Mouse (Mus musculus) embryonic fibroblast, embryonic 13.5 days (primary cell): ENCODE data around the gene 1500009C09Rik. TPM values are rescaled to one million over a fixed set of nuclear protein-coding genes. Genes with fewer than 3 reads are reported as not detected.

Experiments used
- H3K27ac ChIP-seq: 2 replicates; pipeline ENCODE4 v1.5.1; 2012; ENCODE audit warnings: low read length, control low read depth, inconsistent platforms; ENCODE audit not compliant: insufficient read depth
- H3K4me1 ChIP-seq: 2 replicates; pipeline ENCODE4 v1.6.1; 2011; ENCODE audit warnings: low read length; ENCODE audit not compliant: control insufficient read depth, insufficient read depth
- H3K4me3 ChIP-seq: 2 replicates; pipeline ENCODE4 v1.5.1; 2011; ENCODE audit warnings: mild to moderate bottlenecking, control low read depth, low read length; ENCODE audit not compliant: insufficient read depth
- CTCF ChIP-seq: IDR thresholded peaks from 2 replicates; pipeline ENCODE4 v1.5.1; 2011; ENCODE audit warnings: mild to moderate bottlenecking, control low read depth, low read length, moderate library complexity, borderline replicate concordance; ENCODE audit not compliant: insufficient read depth
- POLR2A ChIP-seq: IDR thresholded peaks from 2 replicates; pipeline ENCODE4 v1.6.1; 2011; ENCODE audit warnings: low read depth, mild to moderate bottlenecking, control low read depth, low read length, moderate library complexity
- polyA plus RNA-seq: library from polyadenylated mRNA; stranded (reverse); fragments of >200 nt; gene quantifications from 2 replicates; pipeline ENCODE4 v1.2.4, GENCODE M21; 2011; ENCODE audit warnings: low read depth; ENCODE audit not compliant: missing spikeins, insufficient read length

Gene 1500009C09Rik
- polyA plus RNA-seq, 1 experiment: not detected

DNA sequence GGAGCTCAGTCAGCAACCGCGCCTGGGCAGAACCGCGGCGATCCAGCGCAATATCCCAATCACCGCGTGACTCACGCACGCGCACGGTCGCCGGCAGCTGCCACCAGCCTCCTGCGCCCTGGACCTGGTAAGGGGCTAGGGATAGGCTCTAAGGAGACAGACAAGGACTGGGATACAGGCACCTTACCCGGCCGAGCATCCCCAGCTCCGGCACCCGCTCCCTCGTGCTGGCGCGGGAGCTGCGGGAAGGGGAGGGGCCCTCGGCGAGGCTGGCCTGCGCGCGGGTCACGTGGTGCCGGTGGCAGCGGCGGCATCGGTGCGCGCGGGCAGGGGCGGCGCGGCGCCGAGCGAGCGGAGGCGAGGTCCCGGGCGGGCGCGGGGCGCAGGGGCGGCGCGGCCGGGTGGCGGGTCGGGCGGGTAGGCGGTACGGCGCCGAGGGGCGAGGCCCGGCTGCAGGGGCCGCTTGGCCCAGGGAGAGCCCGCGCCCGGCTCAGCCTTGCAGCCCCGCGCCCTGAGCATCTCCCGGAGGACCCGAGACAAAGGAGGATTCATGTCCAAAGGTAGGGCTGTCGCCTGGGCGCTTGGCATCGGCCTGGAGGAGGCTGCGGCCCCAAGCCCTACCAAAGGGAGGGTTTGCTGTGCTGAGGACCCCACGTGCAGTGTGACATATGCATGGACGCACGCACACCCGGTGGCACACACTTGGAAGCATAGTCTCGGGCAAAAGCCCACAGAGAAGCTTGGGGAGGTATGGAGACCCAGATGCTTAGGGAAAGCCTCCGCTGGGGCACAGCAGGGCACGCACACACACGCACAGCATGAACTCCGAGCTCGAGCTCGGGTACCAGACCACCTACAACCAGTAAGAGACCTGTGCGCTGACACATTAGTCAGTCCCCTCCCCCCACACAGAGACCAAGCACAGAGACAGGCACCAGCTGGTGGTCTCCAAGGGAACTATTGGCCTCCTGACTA is 23.0 kb downstream of the 1500009C09Rik start:
- H3K4me3 ChIP-seq: peak overlapping the region; percentile 41
- no peak overlapping the region for H3K27ac ChIP-seq
- TF ChIP-seq CTCF (no peak), POLR2A (no peak)
- no peaks in the 10 kb centered on the region for H3K4me1 ChIP-seq

DNA sequence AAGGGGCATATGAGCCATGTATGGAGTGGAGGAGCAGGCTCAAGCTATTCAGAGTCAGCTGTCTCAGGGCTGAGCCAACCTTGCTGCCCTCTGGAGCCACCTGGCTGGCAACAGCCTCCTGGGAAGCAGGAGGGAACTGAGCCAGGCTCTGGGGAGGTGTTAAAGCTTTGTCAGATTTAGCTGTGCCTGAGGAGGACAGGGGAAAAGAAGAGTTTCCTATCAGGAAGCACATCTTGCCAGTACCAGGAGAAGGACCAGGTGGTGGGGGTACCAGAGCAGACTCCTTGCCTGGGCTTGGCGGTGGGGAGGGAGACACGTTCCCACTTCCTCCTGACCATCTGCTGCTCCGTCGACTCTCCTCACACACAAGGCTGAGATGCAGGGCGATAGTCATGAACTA is 25.4 kb downstream of the 1500009C09Rik start:
- no peak for TF ChIP-seq CTCF
- no peak for TF ChIP-seq POLR2A
- H3K4me1 ChIP-seq: no peaks in the 10 kb centered on the region
- H3K27ac ChIP-seq: no peak overlapping the region
- H3K4me3 ChIP-seq: no peak overlapping the region

DNA sequence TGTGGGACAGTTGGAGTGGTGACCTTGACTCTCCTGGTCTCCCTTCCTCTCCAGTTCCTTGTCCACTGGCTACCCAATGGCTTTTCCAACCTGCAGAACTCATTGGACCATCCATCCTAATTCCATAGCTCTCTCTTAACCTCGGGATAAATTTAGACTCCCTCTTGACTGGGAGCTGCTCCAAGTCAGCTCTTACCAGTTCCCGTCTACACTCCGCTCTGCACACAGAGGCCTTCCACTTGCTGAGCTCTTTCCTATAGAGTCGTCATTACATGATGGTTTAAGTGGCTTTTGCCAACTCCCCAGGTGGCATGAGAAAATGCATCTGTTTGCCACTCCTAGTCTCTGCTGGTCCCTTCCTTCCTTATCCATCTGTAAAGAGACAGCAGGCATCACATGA is 28.4 kb downstream of the 1500009C09Rik start:
- TF ChIP-seq CTCF (no peak), POLR2A (no peak)
- no peak overlapping the region for H3K27ac ChIP-seq
- no peak overlapping the region for H3K4me3 ChIP-seq
- H3K4me1 ChIP-seq: no peaks in the 10 kb centered on the region

DNA sequence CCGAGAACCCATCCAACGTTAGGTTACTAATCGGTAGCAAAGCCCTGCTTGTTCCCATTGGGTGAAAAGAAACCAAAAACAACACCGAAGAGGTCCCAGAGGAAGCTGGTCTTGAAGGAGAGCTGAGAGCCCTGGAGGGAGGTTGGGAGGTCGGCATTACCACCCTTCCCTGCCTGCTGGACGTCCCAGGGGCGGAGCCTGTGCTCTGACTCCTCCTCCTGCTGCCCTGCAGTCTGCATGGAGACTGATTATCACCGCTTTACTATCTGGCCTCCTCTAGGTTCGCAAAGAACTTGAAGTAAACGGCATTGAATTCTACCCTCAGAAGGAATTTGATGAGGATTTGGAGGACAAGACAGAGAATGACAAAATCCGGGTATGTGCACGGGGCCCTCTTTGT is 34.0 kb downstream of the 1500009C09Rik start:
- no peak overlapping the region for H3K27ac ChIP-seq
- H3K4me3 ChIP-seq: no peak overlapping the region
- TF ChIP-seq CTCF (no peak), POLR2A (no peak)
- H3K4me1 ChIP-seq: no peaks in the 10 kb centered on the region

DNA sequence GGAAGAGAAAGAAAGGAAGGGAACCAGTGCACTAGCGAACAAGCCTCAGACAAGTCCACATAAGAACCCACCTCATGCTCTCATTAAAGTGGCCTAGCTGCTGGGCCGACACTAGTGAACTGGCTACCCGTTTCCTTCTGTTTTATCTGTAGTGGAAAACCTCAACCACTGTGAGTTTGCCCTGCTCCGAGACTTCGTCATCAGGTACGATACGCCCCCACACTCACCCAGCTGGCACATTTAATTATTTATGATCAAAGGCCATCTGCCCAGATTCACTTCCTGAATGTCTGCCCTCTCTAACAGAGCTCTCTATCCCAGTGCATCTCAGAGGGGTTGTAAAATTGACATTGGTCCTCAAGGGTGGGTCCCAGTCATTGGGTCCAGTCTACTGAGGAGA is 38.1 kb downstream of the 1500009C09Rik start:
- no peak for TF ChIP-seq CTCF
- no peak for TF ChIP-seq POLR2A
- Histone ChIP-seq H3K4me1 (no peaks in the 10 kb centered on the region), H3K27ac (no peak overlapping the region), H3K4me3 (no peak overlapping the region)

DNA sequence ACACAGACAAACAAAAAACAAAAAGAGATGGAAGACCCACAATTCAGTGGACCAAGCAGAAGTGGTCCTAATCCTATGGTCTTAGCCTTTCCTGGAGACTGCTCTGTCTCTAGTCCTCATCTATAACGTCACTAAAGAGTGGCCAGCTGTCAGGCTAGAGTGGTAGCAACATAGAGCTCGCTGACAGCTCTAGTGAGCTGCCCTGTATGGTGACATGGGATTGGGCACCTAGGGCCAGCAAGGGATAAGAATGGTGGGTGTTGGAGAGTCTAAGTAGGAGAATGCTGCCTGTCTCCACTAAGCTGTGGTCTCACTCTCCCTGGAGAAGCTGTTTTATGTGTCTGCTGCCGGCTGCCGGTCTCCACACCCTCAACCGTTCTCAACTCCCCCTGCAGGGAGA is 40.7 kb downstream of the 1500009C09Rik start:
- Histone ChIP-seq H3K27ac (no peak overlapping the region), H3K4me1 (no peaks in the 10 kb centered on the region), H3K4me3 (no peak overlapping the region)
- TF ChIP-seq CTCF (no peak), POLR2A (no peak)

DNA sequence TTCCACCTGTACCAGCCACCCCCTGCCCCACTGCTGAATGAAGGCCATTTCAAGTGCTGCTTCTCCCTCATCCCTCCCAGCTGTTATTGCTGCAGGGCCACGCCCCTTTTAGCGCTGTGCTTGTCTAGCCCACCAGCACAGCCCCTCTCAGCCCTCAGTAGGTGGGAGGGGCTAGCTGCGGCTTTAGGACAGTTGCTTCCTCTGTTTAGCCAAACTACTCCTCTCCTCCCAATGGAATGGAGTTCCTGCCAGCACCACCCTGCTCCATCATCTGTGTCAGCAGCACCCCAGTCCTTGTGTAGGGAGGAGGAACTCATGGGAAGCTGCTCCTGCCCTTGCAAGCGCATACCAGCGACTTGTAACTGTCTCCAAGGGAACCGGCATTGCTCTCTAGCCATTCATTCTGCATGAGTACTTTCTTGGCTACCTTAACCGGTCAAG is 41.1 kb downstream of the 1500009C09Rik start:
- H3K27ac ChIP-seq: no peak overlapping the region
- no peaks in the 10 kb centered on the region for H3K4me1 ChIP-seq
- H3K4me3 ChIP-seq: no peak overlapping the region
- TF ChIP-seq POLR2A (no peak), CTCF (no peak)

DNA sequence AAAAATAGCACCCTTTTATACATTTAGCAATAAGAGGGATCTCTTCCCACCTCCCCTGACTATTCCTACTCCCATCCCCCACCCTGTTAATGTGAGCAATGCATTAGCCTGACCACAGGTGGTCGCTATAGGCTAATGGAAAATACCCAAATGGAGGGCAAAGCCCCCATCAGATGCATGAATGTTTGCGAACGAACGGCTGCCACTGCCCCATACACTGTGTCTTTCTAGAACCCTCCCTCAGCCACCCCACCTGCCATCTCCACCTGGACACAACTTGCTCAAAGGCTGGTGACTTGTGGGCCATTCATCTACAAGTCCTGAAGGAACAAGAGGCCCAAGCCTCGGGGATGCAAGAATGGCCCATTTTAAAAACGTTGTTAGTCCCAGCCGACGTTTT is 41.9 kb downstream of the 1500009C09Rik start:
- Histone ChIP-seq H3K27ac (no peak overlapping the region), H3K4me3 (no peak overlapping the region), H3K4me1 (no peaks in the 10 kb centered on the region)
- TF ChIP-seq POLR2A (no peak), CTCF (no peak)

DNA sequence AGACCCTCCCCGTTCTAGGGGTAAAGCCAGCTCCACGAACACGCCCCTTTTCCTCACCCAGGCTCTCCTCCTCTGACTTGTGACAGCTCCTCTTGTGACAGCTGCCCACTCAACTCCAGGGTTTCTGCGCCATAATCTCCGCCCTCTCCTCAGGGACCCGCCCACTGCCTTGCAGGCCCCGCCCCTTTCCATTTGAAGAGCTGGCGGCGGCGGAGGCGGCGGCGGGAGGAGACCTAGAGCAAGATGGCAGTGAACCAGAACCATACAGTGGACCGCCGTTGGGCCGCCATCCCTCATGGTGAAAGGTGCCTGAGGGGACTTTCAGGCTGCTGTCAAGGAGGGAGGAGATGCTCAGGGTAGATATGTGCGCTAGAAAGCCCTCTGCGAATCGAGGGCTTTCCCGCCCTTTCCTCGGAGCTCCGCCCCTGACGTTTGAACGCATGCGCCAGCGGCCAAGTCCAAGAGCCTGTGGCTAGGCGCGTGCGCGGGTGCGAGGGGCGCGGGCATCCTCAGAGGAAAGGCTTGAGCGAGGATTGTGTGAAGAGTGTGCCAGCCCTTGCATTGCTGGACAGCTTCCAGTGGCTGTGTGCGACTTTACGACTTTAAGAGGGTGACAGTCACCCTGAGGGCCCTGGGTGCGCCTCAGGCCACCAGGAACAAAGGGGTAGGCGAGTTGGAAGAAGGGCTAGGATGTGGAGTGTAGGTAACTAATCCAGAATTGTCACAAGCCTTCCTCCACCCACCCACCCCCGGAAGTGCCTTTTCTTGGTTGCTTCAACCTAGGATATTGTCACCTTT is 46.8 kb downstream of the 1500009C09Rik start, which contains the start of gene Wbp2nl:
Gene Wbp2nl, plus strand, starts transcription at position 191 of the 798 bp plus-strand sequence.
- no peak within 1 kb of the TSS for H3K27ac ChIP-seq
- no peak for TF ChIP-seq CTCF
- no peak for TF ChIP-seq POLR2A
- no peaks in the 10 kb centered on the region for H3K4me1 ChIP-seq
- H3K4me3 ChIP-seq: no peak within 1 kb of the TSS
